Mouse (Mus musculus): ENCODE data around the gene Ahdc1.
"Not testable (repeated sequence)": the region's sequence is repeated elsewhere in the genome, so short reads cannot be mapped to it uniquely, and the experiment has no call there.

Ahdc1 gene

DNA sequence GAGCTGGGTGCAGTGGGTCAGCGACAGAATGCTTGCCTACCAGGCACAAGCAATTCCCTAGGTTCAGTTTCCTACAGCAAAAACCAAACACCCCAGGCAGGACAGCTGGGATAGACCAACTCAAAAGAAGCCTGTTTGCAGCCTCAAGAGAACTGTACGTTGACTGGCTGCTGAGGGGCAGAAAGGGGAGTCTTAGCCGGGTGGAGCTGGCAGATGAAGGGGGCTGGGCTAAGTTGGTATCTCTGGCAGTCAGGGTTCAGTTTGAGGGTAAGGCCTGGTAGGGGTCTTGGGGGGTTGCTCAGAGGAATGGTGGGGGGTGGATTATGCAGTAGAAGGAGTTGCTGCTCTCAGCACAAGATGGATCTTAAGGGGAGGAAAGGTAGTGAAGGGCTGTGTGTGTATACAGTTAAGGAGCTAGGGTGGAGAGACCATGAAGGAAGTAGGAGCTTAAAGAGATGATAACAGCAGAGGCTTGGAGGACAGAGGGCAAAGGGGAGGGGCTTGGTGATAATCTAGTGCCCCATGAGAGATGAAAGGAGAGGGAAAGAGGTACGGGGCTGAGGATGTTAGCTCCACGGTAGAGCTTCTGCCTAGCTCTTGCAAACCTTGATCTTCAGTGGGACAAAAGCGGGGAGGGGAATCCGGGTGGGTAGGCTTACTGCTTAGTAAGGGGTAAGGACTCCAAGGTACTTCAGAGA, 68.5 kb downstream of the Ahdc1 start:
- DNase-seq (ENCODE audit: low spot score in 2 of 2) = no peak

DNA sequence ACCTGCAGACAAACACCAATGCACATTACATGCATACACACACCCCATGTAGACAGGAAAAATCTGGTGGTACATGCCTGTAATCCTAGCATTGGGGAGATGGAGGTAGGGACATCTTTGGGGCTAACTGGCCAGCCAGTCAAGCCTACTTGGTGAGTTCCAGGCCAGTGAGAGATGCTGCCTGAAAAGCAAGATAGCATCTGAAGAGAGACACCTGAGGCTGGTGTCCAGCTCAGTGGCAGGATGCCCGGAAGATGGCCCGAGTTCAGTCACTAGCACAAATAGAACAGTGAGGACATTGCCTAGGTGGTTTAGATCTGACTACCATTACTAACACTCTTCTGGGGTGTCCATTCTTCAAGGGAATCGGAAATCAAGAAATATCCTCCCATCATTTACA, 69.8 kb downstream of the Ahdc1 start:
- DNase-seq (ENCODE audit: low spot score in 2 of 2) = no peak

DNA sequence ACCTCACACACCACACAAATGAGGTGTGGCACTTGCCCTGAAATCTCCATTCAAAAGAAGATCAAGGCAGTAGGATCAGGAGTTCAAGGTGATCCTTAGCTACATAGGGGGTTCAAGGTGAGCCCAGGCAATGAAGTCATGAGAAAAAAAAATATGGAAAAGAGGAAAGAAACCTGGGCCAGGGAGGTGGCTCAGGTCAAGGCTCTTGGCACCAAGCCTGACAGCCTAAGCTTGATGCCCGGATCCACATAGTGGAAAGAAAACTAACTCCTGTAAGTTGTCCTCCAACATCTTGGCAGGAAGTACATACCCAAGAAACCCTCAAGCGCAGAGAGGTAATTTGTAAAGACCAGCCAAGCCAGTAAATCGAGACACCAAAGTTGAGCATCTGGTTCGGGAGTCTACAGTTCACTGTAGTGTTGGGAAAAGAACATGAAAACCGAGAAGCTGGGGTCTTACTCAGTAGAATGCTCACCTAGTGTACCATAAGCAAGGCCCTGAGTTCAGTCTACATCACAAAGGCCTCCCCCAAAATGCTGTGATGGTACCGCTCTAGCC, 71.2 kb downstream of the Ahdc1 start:
- DNase-seq (ENCODE audit: low spot score in 2 of 2) = no peak

DNA sequence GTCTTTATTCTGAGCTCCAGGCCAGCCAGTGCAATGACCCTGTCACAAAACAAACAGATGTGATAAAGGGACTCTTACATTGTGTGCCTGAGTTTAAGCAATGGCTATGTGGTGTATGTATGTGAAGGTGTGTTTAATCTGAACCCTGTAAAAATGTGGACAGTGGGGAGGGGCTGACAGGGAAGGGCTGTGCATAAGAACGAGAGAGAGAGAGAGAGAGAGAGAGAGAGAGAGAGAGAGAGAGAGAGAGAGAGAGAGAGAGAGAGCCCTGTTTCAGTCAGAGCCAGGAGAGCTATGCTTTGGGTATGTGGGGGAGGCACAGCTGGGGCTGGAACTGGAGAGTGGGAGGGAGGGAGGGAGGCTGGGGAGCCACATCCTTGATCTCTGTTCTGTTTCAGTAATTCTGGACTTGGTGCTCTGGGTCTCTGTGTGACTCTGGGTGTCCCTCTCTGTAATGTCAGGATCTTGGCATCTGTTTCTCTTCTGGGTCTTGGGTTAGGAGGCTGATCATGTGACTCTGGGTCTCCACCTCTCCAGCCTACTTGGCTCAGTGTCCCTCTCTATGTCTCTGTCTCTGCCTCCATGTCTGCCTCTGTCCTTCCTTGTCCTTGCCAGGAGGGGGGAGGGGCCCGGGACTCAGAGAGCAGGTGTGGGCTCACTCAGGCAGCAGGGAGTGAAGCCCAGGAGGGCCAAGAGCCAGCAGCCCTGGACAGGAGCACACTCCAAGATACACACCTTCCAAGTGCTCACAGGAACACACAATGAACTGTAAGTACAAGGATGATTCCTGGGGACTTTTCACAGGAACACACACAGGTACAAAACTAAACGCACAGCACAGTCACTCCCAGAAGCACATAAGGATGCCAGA, 73.2 kb downstream of the Ahdc1 start:
- DNase-seq (ENCODE audit: low spot score in 2 of 2) = no peak

DNA sequence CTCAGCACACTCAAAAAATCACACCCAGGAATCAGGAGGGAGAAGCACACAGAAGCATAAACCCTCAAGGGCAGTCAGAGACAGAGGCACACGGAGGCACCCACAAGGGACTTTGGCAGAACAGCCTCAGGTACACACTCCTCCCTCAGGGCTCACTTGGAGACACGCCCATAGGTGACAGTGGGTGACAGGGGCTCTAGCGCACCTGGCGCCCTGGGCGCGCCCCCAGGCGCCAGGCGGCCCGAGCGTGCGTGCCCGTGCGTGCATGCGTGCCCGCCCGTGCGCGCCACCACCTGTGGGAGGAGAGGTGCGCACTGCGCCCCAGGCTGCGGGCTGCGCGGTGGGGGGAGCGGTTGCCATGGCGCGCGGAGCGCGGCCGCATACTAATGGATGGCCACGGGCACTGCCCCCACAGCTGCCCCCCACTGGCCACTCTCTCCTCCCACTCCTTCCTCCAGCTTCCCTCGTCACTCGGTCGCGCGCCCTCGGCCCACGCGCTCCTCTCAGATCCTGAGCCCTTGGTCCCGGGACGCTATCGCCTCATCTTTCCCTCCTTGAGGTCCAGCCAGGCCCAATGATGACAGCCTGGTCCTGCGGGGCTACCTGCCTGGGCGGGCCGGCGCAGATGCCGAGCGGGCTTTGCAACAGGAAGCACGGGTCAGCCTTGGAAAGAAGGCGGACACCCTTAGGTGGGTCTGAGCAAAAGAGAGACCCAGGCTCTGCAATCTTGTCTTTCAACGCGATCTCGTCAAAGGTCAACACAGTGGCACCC, 74.1 kb downstream of the Ahdc1 start:
- peak; percentile 41 to 60 for DNase-seq (ENCODE audit: low spot score in 2 of 2)

DNA sequence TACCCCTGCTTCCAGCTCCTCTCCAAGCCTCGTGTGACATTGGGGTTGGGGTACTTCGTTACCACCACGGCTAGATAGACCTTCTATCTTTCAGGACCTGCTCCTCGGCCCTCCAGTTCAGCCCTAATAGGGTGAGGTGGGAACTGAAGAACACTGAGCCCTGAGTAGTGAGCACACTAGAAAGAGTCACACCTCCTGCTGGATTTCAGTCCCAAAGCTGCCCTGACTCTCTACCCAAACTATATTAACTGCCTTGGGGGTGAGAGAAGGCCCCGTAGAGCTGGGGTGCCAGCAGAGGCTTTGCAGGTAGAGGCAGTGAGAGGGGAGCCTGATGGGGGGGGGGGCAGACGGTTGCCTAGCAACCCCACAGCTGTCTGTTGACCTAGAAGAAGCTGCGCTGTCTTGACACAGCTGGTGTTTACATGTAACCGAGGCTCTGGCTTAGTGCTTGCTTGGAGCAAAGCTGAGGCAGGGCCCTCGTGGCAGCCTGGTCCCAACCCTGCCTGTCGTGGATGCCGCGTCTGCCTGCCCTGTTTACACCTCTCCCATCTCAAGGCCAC, 74.8 kb downstream of the Ahdc1 start:
- no peak for DNase-seq (ENCODE audit: low spot score in 2 of 2)

DNA sequence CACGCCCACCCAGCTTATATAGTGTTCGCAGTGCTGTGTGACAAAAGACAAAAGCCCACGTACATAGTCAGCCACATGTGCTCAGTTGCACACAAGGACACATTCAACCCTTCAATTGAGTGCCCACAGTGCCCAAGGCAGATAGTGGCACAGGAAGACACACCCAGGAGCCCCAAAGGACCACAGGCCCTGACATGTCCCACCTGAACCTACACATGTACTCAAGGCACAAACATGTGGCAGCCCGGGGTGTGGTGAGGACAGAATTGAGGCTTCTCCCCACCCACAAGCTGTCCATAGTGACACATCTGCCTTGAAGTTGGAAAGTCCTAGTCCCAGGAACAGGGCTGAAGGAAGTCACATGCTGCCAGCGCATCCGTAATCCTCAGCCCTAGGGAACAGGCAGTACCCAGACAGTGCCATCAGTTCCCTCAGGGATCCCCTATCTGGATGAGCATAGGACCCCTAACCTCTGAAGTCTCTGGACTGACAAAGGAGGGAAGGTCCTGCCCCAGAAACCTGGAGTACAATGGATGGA, 76.2 kb downstream of the Ahdc1 start:
- no peak for DNase-seq (ENCODE audit: low spot score in 2 of 2)

DNA sequence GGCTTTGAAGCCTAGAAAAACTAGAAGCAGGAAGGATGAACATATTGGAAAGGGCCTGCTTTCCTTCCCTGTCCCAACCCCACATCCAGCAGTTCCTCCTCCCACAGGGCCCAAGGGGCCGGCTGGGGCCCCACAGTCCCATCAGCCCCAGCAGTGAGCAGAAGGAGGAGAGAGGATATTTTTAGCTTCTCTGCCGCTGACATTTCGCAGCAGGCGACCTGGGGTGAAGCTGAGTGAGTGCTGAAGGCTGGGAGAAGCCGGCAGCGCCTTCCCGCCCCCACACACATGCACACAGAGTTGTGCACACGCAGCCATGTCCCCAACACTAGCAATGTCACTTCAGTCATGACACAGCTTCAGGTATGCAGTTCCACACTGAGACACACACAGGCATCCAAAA, 76.8 kb downstream of the Ahdc1 start:
- no peak for DNase-seq (ENCODE audit: low spot score in 2 of 2)

DNA sequence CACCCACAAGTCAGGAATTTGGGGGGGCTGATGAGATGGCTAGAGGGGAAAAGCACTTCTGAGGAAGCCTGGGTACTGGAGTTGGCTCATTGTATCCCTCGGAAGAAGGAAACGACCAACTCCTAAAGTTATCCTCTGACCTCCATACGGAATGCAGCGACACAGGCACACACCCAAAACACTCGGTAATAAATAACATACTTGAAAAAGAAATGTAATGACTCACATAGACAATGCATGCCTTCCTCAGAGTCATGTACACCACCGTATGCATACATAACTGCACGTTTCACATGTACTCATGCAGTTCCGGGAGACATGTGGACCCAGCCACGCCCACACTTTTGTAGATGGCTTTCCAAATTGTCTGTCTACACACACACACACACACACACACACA, 78.3 kb downstream of the Ahdc1 start:
- DNase-seq (ENCODE audit: low spot score in 2 of 2) = no peak

DNA sequence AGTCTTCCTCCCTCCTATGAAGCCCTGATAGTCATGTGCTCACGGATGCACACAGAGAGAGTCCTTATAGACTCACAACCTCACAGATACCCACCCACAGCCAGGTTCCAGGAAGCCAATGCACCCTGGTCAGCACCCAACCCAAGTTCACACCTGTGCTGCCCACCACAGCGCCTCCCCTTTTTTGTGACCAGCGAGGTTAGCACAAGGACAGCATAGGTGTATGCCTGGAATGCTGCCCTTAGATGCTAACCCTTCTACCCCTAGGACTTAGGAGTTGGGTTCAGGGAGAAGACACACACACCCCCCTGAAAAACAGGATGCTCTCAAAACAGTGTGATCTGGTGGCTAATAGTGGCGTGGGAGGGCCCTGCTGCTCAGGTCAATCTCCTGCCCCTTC, 78.7 kb downstream of the Ahdc1 start:
- DNase-seq (ENCODE audit: low spot score in 2 of 2) = no peak

DNA sequence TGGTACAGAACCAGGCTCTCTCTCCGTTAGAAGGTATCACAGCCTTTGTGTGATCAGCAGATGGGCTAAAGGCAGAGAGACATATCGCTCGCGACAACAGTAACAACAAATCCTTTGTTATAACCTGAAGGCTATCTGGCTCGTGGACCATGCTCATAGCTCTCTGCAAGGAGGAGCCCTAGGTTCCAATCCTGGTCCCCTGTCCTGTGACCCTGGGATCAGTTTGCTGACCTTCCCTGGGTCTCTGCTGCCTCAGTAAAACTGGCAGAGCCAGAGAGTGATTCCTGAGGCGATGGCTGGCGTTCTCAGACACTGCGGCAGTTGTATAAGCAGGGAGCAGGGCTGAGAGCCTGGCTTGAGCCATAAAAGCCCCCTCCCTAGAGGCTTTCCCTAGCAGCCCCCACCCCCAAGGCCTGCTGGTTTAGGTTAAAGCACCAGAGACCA, 79.2 kb downstream of the Ahdc1 start:
- no peak for DNase-seq (ENCODE audit: low spot score in 2 of 2)

DNA sequence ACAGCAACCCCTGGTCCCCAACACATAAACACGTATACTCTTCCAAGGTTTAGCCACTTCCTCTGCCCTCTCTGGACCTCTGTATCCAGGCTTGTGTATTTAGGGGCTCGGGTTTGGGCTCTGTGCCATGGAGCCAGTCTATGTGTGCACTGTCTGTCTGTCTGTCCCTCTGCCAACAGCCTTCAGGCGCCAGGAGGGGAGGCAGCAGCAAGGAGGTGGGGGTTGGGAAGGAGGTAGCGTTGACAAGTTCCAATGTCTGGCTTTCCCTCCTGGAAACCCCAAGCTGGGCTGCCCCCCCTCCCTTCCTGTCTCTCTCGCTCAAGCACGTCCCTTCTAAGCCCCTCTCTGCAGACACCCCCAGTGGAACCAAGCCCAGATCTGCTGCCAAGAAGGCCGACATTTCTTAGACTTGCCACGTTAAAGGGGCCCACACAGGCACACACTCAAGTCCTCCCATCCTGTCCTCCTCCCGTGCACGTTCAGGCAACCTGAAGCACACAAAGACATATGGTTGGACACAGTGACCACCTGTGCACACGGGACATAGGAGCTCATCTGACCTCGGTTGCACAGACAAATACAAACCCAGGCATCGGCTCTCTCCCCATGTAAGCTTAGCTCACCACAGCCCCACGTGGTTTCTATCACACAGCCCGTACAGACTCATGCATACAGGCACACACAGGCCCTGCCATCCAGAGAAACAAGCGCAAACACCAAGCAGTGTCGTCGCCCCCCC, 79.8 kb downstream of the Ahdc1 start:
- DNase-seq (ENCODE audit: low spot score in 2 of 2) = no peak

DNA sequence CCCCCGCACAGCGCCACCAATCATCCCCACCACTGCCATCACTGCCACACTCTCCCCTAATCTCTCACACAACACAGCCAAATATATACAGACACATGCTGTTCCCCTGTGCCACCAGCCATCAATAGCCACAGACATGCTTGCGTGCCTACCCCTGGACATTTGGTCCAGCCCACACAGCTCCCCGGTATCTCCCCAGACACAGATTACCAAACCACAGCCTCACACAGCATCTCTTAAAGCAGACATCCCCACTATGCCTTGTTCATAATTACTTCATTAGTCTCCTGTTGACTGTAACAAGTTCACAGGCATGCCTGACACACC, 80.4 kb downstream of the Ahdc1 start:
- DNase-seq (ENCODE audit: low spot score in 2 of 2) = no peak

DNA sequence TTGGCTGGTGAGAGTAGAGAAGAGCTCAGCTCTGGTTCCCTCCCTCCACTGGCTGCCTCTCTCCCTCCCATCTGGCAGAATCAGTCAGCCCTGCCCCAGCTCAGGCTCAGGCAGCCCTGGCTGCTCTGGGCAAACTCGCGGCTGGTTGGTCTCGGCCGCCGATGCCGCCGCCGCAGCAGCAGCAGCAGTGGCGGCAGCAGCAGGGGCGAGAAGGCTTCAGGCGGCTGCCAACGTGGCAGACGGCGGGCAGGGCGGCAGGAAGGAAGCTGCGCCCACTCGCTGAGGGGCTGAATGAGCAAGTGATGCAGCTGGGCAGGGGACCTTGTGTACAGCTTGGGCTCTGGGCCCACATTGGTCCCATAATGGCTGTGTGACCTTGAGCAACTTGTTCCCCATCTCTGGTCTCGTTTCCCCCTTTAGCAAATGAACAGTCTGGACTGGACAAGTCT, 81.4 kb downstream of the Ahdc1 start:
- no peak for DNase-seq (ENCODE audit: low spot score in 2 of 2)

DNA sequence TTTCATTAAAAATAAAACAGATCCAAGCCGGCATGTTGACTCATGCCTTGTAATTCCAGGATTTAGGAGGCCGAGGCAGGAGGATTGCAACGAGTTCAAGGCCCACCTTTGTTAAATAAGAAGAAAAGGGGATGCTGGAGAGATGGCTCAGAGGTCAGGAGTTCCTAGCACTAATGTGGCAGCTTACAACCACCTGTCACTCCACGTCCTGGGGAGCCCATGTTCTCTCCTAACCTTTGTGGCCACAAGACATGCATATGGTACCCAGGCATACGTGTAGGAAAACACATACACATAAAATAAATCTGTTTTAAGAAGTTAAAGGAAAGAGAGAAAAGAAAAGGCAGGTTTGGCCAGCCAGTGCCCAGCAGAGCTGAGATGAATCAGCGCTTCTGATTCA, 82.0 kb downstream of the Ahdc1 start:
- no peak for DNase-seq (ENCODE audit: low spot score in 2 of 2)

DNA sequence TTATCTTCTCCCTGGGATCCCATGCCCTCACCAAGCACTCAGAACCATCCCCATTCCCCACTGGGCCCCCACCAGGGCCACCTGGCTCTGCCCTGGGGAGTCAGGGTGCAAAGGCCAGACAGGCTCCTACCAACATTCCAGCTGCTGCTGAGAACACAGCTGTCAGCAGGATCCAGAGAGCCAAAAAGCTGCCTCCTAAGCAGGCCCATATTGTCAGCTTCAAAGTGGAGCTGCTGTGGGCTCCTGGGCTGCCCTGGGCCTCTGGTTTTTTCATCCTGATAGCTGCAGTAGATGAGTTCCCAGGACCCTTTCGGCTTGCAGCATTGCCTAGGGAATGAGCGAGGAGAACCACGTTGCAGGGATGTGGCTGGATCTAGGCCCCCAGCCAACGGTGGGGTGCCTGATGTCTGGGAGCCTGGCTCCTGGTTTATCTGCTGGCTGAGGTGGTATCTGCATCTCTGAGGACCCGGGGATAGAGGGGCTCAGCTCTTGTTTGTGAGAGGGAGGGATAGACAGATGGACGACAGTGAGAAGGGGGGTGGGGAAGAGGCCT, 82.5 kb downstream of the Ahdc1 start:
- DNase-seq (ENCODE audit: low spot score in 2 of 2) = no peak

DNA sequence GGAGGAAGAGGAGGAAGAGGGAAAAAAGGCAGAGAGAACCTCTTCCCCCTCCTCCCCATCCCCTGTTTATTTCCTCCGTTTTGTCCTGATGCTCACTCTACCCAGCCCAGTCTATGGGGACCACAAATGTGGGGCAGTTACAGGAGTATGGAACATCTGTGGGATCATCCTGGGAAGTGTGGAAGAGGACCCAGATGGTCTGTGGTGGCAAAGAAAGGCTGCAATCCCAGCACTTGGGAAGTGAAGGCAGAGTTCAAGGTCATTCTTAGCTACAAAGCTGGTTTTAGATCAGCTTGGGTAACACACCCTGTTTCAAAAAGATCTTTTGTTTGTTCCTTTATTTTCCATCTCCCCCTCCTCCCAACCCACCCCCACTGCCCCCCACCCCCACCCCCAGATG, 83.2 kb downstream of the Ahdc1 start:
- no peak for DNase-seq (ENCODE audit: low spot score in 2 of 2)

DNA sequence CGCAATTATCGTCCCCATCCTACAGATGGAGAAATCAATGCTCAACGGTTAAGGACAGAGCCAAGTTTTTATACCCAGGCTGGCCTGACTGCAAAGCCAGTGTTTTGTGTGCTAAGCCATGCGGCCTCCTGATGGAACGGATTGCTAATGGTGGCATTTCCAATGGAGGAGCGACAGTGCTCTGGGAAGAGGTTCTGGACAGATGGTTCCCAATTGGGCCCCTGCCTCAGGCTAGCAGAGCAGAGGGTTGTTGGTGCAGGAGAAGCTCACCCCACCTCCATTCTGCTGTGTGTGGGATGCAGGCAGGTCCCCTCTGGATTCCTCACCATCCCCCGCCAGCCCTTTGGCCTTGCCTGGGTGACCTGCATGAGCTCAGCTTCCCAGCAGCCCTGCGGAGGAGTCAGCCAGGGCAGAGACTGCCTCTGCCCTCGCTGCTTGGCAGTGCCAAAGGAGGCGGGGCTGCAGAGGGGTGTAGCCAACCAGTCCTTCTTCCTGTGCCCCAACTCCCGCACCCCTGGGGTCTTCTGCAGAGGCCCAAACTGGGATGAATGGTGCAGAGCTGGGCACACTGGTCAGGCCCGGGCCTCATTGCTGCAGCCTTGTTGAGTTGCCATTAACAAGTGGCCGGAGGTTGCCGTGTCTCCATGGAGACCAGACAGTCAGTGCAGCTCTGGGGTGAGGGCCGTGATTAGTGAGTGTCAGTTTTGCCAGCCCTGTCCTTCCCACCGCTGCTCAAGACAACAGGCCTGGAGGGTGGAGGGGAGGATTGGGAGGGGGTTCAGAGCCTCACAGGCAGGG, 84.1 kb downstream of the Ahdc1 start:
- DNase-seq (ENCODE audit: low spot score in 2 of 2) = peak; percentile 46 to 74

DNA sequence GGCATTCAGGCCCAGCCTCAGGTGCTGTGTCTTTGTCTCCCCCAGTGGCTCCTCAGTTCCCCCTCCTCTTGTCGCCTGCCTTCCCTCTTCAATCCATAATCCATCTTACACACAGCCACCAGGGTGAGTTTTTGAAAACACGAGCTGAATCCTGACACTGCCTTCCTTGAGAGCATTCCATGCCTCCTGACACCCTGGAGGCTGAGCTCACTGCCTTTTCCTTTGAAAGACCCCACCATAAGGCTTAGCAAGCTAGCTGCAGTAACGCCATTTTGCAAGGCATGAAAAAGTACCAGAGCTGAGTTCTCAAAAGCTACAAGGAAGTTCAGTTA, 84.6 kb downstream of the Ahdc1 start:
- DNase-seq (ENCODE audit: low spot score in 2 of 2) = not testable (repeated sequence)

DNA sequence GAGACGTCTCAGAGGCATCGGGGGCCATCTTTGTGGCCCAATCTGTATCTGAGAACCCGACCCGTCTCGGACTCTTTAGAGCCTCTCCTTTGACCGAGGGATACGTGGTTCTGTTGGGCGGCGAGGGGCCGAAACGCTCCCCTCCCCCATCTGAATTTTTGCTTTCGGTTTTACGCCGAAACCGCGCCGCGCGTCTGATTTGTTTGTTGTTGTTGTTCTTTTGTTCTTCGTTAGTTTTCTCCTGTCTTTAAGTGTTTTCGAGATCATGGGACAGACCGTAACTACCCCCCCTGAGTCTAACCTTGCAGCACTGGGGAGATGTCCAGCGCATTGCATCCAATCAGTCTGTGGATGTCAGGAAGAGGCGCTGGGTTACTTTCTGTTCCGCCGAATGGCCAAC, 85.6 kb downstream of the Ahdc1 start:
- not testable (repeated sequence) for DNase-seq (ENCODE audit: low spot score in 2 of 2)
